Mouse (Mus musculus): ENCODE measurements around the gene Rora. TPM values are rescaled to one million over a fixed set of nuclear protein-coding genes. Genes with fewer than 3 reads are reported as not detected.

The Rora gene
- total RNA-seq, 2 experiments from 2014 or later, result 36.7 to 99.2 TPM

DNA sequence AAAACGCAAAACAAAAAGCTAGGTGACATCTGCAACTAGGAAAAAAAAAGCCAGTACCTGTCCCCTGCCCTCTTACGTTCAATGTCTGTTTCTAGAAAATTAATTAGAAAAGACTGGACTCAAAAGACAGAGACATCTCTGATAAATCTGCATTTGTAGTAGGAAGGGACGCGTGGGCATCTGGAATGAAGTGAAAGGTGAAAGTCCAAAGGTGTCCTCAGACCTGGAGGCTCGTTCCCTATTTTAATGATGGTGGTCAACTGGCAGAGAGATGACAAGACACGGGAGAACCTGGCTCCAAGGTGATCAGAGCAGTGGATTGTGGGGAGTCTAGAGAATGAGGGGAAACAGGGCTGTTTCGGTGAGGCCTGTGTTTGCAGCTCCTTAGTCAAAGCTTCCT lies 674.0 kb downstream of the Rora start:
- no peak for DNase-seq (ENCODE audit: low spot score in 2 of 2)

DNA sequence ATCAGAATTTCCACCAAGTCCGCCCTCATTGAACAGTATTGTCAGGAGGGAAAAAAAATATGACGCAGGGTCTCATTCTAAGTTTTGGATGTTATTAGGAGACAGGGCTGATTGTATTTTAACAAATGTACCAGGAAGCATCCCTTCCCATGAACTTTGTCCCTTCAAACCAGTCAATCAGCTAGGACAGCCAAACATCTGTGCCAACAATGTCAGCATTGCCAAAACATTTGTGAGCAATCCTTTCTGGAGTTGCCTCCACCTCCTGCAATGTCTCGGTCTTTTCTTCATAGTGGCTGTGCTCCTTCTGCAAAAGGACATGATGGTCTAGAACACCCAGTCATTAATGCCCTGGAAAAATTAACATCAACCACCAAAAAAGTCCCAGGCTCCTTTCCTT lies 678.2 kb downstream of the Rora start:
- DNase-seq (ENCODE audit: low spot score in 2 of 2), result no peak

DNA sequence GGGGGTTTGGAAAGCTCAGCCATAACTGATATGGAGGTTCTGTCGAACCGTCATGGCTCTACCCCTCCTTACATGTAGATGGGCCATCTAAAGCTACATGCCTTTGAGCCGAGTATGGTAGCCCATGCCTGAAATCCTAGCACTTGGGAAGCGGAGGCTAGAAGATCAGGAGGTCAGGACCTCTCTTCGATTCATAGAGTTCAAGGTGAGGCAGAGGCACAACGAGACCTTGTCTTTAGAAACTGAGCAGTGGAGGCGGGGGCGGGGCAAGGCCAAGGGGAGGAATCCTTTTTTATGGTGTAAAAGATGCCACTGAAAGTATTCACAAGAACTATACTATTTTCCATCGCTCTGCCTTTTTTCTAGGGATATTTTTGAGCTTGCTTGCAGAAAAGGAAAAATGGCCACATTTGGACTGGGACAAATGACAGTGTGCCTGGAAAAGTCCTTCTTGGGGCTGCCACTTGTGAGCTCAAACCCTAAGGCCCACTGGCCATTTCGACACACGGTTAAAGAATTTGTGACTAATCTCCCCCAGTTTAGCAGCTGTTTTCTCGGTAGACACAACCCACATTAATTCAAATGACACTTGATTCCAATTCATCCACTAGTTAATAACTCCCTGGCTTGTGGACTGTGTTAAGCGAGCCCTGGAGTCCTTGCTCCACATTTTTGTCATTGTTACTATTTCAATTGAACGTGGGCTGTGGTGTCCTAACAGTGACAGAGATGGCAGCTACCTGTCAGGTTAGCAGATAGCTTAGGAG lies 679.4 kb downstream of the Rora start:
- no peak for DNase-seq (ENCODE audit: low spot score in 2 of 2)

DNA sequence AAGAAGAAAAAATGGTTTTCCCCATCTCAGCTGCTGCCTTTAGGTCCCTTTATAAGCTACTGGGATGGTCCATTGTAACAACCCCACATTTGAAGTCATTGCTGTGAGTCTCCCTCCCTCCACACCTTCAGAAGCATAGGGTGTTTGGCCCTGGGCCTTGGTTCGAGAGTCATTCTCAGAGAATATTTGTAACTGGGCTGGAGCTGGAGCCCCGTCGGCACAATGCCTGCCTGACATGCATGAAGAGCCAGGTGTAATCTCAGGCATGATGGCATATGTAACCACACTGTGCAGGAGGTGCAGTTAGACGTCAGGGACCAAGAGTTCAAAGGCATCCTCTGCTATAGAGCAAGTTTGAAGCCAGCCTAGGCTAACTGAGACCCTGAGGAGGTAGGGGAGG lies 680.1 kb downstream of the Rora start:
- DNase-seq (ENCODE audit: low spot score in 2 of 2), result no peak

GRCm38 (mm10) chr9:69334106-69334505 lies 680.5 kb downstream of the Rora start:
- no peak for DNase-seq (ENCODE audit: low spot score in 2 of 2)

- DNase-seq (ENCODE audit: low spot score in 2 of 2), result no peak
Measured at GRCm38 (mm10) chr9:69336063-69336462, 682.5 kb downstream of the Rora start.

DNA sequence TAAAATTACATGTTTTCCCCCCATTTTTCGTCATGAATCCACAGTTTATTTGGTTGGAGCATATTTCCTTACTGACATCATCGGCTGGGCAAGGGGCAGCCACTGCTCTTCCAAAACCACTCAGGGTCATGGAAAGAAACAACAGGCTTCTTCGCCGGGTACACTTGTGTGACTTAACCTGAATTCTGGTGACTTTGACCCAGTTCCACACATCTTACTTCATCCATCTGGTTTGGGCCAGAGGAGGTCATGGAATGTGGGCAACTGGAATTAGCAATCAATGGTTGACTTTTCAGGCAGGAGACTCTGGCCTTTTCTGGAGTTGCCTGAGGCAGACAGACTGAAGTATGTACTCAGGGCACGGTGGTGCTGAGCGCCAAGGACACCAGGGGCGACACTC lies 685.6 kb downstream of the Rora start:
- no peak for DNase-seq (ENCODE audit: low spot score in 2 of 2)

GRCm38 (mm10) chr9:69339829-69340228 lies 686.2 kb downstream of the Rora start:
- no peak for DNase-seq (ENCODE audit: low spot score in 2 of 2)

- no peak for DNase-seq (ENCODE audit: low spot score in 2 of 2)
Measured at GRCm38 (mm10) chr9:69340421-69340820, 686.8 kb downstream of the Rora start.

DNA sequence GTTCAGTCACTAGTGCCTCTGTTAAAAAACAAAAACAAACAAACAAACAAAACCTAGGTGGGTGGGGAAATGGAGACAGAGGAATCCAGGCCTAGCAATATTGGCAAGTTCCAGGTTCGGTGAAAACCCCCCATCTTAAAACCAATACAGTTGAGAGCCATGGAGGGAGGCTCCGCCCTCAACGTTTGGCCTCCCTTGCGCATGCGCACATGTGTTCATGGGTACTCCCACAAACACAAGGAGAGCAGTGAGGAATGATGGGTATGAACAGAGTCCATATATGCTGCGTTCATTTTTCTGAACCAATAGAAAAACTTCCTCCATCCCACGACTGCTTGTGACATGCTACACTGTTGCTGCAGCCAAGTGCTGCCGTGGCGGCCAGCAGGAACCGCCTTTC lies 690.3 kb downstream of the Rora start:
- no peak for DNase-seq (ENCODE audit: low spot score in 2 of 2)

DNA sequence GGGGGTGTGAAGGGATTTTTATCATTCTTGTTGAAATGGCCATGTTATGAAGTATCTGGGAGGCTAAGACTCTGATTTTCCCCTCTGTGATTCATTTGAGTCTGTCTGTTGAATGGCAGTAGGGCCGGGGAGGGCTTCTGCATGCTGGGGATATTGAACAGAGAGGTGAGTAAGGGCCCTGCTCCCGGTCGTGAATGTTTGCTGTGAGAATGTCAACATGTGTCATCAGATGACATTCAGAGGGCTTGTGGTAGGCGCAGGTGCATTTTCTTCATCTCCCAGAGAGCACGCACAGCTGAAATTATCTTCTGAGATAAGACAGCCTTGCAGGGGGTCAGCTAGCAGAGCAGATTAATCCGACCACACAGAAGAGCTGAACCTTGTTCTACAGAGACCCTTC lies 692.0 kb downstream of the Rora start:
- no peak for DNase-seq (ENCODE audit: low spot score in 2 of 2)

DNA sequence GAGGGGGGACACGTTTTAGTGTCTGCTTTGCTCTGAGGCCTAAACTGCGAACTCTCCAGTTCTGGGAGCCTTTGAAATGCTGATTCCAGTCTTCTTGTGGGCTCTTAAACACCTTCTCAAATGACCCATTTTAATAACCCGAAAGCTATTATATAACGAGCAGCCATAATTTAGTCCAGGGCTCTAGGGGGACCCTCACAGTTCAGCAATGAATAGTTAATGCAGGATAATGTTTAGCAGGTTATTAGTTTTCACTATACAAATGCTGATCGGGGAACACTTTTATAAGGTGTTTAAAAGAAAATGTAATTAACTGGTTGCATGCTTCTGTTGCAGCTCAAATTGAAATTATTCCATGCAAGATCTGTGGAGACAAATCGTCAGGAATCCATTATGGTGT lies 694.2 kb downstream of the Rora start:
- no peak for DNase-seq (ENCODE audit: low spot score in 2 of 2)

- DNase-seq (ENCODE audit: low spot score in 2 of 2), result no peak
Measured at GRCm38 (mm10) chr9:69349537-69349936, 696.0 kb downstream of the Rora start.

GRCm38 (mm10) chr9:69354228-69354627 lies 700.6 kb downstream of the Rora start:
- DNase-seq (ENCODE audit: low spot score in 2 of 2), result no peak

DNA sequence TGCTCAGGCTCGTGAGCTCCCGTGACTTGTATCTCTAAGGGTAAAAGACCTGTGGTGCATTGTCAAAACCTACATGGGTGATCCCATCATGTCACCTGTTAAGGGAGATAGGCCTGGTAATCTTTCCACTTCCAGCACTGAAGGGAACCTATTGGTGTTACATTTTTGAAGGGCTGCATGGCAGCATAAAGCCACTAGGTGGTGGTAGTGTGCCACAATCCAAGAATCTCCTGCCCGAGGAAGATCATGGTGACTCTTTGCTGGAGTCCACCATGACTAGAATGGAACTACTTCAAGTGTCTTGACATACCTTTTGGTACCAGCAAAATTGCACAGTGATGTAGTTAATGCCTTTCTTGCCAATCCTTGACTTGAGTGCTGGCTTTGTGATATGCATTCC lies 704.2 kb downstream of the Rora start:
- peak; percentile 47 to 49 for DNase-seq (ENCODE audit: low spot score in 2 of 2)

- no peak for DNase-seq (ENCODE audit: low spot score in 2 of 2)
Measured at GRCm38 (mm10) chr9:69358797-69359196, 705.2 kb downstream of the Rora start.

- no peak for DNase-seq (ENCODE audit: low spot score in 2 of 2)
Measured at GRCm38 (mm10) chr9:69361951-69362445, 708.4 kb downstream of the Rora start.

DNA sequence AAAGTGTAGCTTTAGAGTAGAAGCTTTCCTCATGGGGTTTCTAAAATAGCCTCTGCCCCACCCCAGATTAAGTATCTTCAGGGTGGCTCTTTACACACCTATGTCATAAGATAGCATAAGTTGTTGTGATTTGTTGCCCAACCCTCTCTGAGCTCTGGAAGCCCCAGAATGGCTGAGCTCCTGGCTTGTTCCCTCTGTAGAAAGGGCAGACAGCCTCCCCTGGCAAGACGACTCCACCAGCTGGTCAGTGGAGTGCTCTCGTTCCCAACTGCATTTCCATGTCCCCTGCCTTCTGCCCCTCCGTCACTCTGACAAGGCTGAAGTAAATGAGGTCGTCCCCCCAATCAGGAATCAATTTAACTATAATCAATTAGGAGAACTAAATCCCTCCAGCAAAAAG lies 709.2 kb downstream of the Rora start:
- no peak for DNase-seq (ENCODE audit: low spot score in 2 of 2)

DNA sequence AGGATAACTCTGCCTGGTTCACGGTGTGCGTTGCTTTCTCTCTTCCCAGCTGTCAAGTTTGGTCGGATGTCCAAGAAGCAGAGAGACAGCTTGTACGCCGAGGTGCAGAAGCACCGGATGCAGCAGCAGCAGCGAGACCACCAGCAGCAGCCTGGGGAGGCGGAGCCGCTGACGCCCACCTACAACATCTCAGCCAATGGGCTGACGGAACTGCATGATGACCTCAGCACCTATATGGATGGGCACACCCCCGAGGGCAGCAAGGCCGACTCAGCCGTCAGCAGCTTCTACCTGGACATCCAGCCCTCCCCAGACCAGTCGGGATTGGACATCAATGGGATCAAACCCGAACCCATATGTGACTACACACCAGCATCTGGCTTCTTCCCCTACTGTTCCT lies 710.5 kb downstream of the Rora start:
- DNase-seq (ENCODE audit: low spot score in 2 of 2), result no peak

DNA sequence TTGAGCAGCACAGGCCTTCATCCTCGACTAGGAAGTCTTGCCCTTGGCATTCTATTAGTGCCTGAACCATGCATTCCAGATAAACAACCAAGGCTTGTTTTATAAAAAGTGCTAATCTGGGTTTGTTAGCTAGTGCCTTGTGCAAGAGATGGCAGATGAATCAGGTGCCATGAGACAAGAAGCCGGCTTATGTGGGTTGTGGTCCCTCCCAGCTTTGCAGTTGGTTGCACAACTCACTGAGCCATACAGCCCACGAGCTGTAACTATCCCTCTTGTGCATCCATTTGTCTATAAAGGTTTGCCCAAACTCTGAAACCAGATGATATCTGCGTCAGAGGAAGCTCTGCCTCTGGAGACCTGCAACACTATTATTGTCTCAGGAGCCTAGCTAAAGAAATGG lies 713.5 kb downstream of the Rora start:
- no peak for DNase-seq (ENCODE audit: low spot score in 2 of 2)

GRCm38 (mm10) chr9:69368071-69368470 lies 714.5 kb downstream of the Rora start:
- DNase-seq (ENCODE audit: low spot score in 2 of 2), result peak; percentile 61 to 71

GRCm38 (mm10) chr9:69371046-69371724 lies 717.6 kb downstream of the Rora start:
- DNase-seq (ENCODE audit: low spot score in 2 of 2), result no peak

DNA sequence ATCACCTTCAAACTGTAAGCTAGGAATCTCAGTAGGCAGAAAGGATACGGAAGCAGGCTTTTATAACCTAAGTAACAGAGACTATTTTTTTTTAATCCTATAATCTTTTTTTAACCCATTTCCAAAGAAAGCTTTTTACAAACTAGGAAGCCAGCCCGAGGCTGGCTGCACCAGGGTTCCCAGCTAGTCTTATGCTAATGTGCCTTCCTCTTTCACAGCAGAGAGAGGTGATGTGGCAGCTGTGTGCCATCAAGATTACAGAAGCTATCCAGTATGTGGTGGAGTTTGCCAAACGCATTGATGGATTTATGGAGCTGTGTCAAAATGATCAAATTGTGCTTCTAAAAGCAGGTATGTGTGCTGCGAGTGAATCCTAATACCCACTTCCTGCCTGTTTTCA lies 719.3 kb downstream of the Rora start:
- DNase-seq (ENCODE audit: low spot score in 2 of 2), result no peak
